Mouse (Mus musculus): ENCODE data around the gene Tmem248.

Gene Tmem248

DNA sequence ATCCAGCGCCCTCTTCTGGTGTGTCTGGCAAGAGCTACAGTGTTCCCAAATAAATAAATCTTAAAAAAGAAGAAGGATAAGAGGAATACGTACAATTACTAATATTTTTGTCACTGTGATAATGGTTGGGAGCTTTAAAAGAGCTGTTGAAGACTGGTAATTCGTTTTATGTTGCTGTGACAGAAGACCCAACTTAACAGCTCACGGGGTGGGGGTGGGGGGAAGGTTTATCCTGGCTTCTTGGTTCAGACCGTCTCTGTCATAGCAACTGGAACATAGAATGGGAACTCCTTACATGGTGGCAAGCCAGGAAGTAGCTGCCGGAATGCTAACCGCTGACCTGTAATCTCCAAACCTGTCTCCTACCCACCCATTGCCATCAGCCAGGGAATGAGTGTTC lies at the start of gene Tmem248:
Gene Tmem248, plus strand, starts transcription at position 301 of the 400 bp plus-strand sequence.
- DNase-seq (ENCODE audit: low spot score in 2 of 2): no peak

GRCm38 (mm10) chr5:130169109-130169508 lies 47.8 kb upstream of the Tmem248 start:
- no peak for DNase-seq (ENCODE audit: low spot score in 2 of 2)

DNA sequence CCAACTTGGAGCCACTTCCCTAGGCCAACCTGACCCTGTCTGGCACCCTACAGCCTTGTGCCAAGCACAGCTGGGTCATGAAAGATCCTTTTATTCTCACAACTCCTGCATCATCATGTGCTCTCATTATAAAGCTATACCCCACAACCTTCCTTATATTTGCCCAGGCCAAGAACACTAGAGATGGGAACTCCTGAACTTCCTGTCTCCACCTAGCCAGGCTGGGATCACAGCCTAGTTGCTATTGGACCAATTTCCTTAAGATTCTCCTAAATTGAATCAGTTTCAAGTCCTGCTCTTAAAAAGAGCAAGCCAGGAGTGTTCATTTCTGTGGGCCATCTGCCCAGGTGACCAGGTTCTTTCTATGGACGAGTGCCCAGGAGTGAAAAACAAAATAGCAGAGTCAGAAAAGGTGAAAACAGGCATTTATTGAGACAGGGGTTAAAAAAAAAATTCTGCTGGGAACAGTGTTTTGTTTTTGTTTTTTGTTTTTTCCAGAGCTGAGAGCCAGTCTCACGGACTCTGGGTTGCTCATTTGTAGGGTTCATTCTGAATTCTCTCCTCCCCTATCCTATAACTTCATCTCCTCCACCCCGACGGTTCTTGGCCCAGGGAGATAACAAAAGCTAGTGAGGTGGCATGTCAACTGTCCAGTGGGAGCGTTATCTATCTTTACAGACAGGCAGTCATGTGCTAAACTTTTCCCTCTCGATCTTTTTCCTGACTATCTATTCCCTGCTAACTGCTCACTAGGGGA lies 46.0 kb upstream of the Tmem248 start:
- peak in 1 of 2 experiments; percentile 29 for DNase-seq (ENCODE audit: low spot score in 2 of 2)

DNA sequence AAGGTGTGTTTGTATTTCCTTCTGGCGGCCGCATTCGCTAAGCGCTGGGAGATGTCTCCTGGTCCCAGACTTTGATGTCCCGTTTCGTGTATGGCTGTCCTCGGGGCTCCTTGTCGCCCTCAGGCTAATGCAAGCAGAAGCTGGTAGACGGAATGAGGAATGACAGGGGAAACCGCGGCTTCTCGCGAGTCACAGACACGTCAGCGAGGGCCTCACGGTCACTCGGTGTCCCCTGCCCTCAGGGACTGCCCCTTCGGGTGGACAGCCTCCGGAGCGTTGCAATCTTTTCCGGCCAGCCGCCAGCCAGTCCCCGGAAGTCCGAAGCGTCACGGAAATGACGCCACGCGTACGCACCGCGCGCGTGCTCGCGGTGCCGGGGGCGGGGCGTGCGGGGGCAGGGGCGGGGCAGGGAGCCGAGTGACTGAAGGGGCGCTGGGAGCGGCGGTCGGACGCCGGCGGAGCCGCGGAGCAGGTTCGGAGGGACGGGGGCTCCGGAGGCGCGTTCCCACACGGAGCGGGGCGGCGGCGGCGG lies 45.4 kb upstream of the Tmem248 start, which contains the start of gene Rabgef1:
Gene Rabgef1, plus strand, starts transcription at position 376 of the 532 bp plus-strand sequence.
- DNase-seq (ENCODE audit: low spot score in 2 of 2): peak; percentile 95 to 97

DNA sequence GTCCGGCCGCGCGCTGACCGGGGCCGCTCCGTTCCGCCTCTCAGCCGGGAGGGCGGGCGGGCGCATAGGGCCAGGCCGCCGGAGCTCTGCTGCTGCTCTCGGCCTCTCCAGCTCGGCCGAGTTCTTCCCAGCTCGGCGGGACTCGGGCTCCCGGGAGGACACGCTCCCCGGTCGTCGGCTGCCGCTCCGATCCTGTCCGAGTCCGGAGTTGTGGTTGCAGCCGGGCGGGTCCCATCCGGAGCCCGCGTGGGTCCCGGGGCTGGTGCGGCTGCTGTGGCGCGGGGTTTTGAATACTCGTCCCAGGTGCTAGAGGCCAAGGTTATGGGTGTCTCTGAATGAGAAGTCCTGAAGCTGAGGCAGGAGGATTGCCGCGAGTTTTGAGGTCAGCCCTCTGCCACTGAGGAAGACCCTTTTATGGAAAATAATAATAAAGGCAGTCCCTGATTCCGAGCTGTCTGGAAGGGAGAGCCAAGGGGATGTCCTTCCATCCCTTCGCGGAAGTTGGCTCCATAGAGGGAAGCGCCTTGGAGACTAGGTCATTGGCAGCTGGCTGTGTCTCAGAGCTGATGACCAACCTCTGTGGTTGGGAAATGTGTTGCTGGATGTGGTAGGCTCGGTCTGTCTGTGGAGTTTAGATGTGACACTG lies 44.8 kb upstream of the Tmem248 start:
- DNase-seq (ENCODE audit: low spot score in 2 of 2): peak; percentile 61 to 75

DNA sequence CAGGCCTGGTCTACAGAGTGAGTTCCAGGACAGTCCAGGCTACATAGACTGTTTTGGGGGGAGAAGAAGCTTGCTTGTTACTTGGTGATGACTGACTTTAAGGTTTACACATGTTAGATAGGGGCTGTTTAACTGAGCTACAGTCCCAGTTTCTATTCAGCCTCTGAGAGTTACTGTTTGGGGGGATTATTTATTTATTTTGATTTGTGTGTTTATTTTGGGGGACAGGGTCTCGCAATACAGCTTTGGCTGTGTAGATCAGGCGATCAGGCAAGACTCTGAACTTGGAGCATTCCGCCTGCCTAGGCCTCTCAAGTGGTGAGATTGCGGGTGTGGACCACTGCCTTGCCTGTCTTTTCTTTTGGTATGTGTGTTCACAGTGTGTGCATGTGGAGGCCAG lies 43.9 kb upstream of the Tmem248 start:
- no peak for DNase-seq (ENCODE audit: low spot score in 2 of 2)

DNA sequence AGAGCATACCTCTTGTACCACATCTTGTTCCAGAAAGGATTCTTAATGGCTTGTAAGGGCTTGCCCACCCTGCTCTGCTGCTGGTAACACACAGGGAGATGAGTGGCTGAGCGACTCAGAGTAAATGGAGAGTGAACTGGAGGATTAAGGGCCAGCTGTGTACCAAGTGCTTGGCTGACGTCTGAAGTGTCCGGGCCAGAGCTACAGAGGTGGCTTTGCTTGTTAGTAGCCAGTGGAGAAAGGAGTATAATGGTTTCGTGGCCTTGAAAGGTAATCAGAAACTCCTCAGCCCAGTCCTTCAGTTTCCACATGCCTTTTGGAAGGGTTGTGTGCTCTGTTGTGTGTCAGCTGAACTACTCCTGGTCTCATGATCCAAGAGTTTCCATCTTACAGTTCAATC lies 39.0 kb upstream of the Tmem248 start:
- no peak for DNase-seq (ENCODE audit: low spot score in 2 of 2)

GRCm38 (mm10) chr5:130180362-130180761 lies 36.5 kb upstream of the Tmem248 start:
- DNase-seq (ENCODE audit: low spot score in 2 of 2): no peak

DNA sequence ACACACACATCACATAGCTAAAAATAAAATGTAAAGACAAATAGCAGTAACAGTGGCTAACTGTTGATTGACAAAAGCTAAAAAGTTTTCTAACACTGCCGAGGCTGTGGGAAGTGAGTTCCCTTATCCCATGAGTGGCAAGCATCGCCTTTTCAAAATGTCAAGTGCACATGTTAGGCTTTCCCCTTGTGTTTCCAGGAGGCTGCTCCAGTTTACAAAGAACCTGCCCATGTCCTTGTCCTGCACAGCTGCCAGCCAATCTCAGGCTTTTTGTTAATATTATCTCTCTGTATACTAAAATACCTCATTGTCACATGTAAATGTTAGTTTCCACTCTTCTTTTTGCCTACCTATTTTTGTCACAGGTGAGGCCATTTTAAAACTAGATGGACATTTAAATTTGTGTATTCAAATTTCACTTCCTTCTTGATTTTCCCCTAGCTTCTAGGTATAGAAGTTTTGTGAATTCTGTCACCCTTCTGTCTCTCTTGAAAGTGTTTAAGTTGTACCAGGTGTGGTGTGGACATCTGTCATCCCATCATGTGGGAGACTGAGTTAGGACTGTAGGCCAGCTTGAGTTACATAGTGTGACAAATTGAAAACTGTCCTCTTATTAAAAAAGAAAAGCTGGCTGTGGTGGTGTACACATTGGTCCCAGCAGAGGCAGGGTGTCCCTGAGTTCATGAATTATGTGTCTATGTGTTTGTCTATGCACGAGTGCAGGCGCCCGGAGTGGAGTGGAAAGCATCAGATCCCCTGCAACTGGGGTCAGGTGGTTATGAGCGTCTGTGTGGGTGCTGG lies 34.9 kb upstream of the Tmem248 start:
- no peak for DNase-seq (ENCODE audit: low spot score in 2 of 2)

GRCm38 (mm10) chr5:130182541-130182821 lies 34.4 kb upstream of the Tmem248 start:
- no peak for DNase-seq (ENCODE audit: low spot score in 2 of 2)

- no peak for DNase-seq (ENCODE audit: low spot score in 2 of 2)
Observed at GRCm38 (mm10) chr5:130184193-130184856, 32.6 kb upstream of the Tmem248 start.

- DNase-seq (ENCODE audit: low spot score in 2 of 2): no peak
Observed at GRCm38 (mm10) chr5:130185312-130185711, 31.6 kb upstream of the Tmem248 start.

DNA sequence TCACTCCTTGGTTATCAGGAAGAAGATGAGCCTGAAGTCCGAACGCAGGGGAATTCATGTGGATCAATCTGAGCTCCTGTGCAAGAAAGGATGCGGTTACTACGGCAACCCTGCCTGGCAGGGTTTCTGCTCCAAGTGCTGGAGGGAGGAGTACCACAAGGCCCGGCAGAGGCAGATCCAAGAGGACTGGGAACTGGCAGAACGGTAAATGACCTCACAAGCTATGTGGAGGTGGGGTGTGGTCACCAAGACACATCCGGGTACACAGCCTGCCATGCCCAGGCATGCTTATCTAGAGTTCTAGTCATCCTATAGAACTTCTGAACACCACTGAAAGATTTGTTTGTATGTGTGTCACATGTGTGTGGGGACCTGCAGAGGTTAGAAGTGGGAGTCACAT lies 29.5 kb upstream of the Tmem248 start:
- no peak for DNase-seq (ENCODE audit: low spot score in 2 of 2)

DNA sequence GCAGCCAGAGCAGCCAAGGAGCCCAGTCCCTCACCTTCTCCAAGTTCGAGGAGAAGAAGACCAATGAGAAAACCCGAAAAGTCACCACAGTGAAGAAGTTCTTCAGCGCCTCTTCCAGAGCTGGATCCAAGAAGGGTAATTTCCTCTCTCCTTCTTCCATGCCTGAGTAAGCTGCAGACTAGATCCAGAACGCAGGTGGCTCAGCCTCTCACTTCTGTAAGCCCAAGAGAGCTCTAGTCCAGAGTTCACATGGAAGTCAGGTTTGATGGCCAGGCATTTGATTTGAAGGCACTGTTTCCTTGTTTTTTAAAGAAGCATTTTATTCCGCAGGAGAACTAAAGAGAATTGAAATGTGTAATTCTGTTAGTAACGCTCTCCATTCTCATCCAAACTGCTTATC lies 26.0 kb upstream of the Tmem248 start:
- DNase-seq (ENCODE audit: low spot score in 2 of 2): no peak

DNA sequence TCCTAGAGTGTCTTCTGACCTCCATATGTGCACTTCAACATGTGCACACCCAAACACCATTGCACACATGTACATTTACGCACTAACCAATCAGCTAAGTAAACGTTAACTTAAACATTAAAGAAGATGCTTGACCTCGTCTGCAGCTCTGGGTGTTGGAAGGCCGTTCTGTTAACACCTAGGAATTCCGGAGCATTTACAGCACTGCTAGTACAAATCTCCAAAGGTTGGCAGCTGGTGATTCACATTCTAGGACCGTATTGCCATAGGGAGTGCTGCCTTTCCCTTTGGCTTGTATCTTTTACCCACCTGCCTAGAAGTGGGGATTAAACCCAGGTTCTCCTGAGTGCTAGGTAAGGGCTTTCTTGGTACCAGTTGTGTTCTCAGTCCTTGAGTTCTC lies 25.0 kb upstream of the Tmem248 start:
- DNase-seq (ENCODE audit: low spot score in 2 of 2): no peak

DNA sequence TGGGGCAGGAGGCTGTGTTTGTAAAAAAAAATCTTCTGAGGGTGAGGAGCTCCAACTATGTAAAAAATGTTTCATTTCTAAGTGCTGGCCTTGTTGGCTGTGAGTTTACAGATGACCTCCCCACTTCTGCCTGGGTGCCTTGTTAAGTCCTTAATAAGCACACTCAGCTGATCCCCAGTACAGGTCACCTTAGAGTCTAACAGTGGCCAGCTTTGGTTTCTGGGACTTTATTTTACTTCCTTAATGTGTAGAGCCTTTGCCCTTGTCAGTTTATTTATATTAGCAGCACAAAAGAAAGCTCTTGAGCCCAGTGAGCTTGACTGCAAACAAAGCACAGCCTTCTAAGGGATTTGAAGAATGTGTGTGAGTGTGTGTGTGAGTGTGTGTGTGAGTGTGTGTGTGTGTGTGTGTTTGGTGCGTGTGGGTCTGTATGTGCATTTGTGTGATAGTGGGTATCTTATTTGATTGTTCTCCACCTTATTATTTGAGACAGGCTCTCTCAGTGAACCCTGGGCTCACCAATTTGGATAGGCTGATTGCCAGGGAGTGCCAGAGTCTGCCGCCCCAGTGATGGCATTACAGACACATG lies 24.4 kb upstream of the Tmem248 start:
- DNase-seq (ENCODE audit: low spot score in 2 of 2): no peak

- DNase-seq (ENCODE audit: low spot score in 2 of 2): no peak
Observed at GRCm38 (mm10) chr5:130193760-130194159, 23.1 kb upstream of the Tmem248 start.

- DNase-seq (ENCODE audit: low spot score in 2 of 2): no peak
Observed at GRCm38 (mm10) chr5:130196307-130196706, 20.6 kb upstream of the Tmem248 start.

- DNase-seq (ENCODE audit: low spot score in 2 of 2): no peak
Observed at GRCm38 (mm10) chr5:130197454-130197853, 19.4 kb upstream of the Tmem248 start.

DNA sequence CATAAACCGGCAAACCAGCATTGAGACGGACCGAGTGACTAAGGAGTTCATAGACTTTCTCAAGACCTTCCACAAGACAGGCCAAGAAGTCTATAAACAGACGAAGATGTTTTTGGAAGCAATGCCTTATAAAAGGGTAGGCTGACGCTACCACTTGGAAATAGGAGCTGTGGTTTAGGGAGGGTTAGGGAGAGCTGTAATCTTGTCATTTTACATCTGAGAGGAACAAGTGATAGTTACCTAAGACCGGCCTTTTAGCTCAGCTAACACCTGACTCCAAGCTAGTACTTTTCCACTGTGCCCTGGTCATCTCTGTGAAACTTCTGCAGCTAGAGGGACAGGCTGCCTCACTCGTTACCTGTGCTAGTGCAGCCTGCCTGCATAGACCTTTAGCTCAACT lies 18.9 kb upstream of the Tmem248 start:
- no peak for DNase-seq (ENCODE audit: low spot score in 2 of 2)

GRCm38 (mm10) chr5:130200233-130201029 lies 16.4 kb upstream of the Tmem248 start:
- no peak for DNase-seq (ENCODE audit: low spot score in 2 of 2)
